Mouse (Mus musculus) lung, postnatal 0 days (tissue): Measurements from ENCODE around the gene Tnpo2.

ENCODE experiments used
- CTCF ChIP-seq: IDR thresholded peaks from 2 replicates; pipeline ENCODE4 v1.5.1; 2016; ENCODE audit warnings: antibody characterized with exemption, mild to moderate bottlenecking
- EP300 ChIP-seq: IDR thresholded peaks from 2 replicates; pipeline ENCODE4 v1.6.1; 2016; ENCODE audit warnings: antibody characterized with exemption, mild to moderate bottlenecking, control low read depth

DNA sequence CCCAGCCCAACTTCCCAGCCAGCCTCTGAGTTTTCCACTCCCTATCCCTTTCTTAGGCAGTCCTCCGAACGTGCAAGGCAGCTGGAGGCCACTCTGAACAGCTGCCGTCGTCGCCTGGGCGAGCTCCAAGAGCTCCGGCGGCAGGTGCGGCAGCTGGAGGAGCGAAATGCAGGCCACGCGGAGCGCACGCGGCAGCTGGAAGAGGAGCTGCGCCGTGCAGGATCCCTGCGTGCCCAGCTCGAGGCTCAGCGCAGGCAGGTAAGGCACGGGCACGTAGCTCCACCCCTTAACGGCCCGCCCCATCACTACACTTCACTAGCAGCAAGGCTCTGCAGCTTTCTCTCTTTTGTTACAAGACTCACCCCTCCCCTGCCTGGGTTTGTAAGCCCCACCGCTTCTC, 41.0 kb upstream of the Tnpo2 start:
- TF ChIP-seq CTCF: no peak
- TF ChIP-seq EP300: no peak
